Mouse (Mus musculus): ENCODE data around the gene Trap1.
"Not testable (repeated sequence)": the region's sequence is repeated elsewhere in the genome, so short reads cannot be mapped to it uniquely, and the experiment has no call there.

The Trap1 gene

GRCm38 (mm10) chr16:4077384-4078061 lies at the start of gene Trap1:
Trap1 (minus strand) TSS chr16:4077827.
- ChIA-PET POLR2A (interaction anchor here (0.6 to 5.2 kb wide), 84 partner anchors 8 to 544 kb away, joined by 3 to 56 read pairs (median 4); partner anchors contain the start of genes Slx4 (in 3 of the 4), Zfp174 (in 2 of the 4), 1700037C18Rik (in 1 of the 4) and Cluap1 (in 1 of the 4)), CTCF (interaction anchor here in 1 of 4 experiments (0.6 to 1.1 kb wide), 3 partner anchors 9 to 305 kb away, joined by 3 to 4 read pairs (median 4); no protein-coding TSS in a partner anchor)

- ChIA-PET POLR2A (interaction anchor here in 1 of 4 experiments (0.6 to 0.9 kb wide), 2 partner anchors 9 to 21 kb away, joined by 3 read pairs; no protein-coding TSS in a partner anchor), CTCF (interaction anchor here in 2 of 4 experiments (0.5 to 0.7 kb wide), 3 partner anchors 20 to 366 kb away, joined by 3 to 8 read pairs (median 5); no protein-coding TSS in a partner anchor)
Measured at GRCm38 (mm10) chr16:4117072-4117471, 39.4 kb upstream of the Trap1 start.

- POLR2A ChIA-PET: no interaction called here
Measured at GRCm38 (mm10) chr16:4100374-4100773, 22.7 kb upstream of the Trap1 start.

GRCm38 (mm10) chr16:4097521-4097920 lies 19.9 kb upstream of the Trap1 start:
- ChIA-PET POLR2A (interaction anchor here in 3 of 4 experiments (0.6 to 5.7 kb wide), 9 partner anchors 12 to 115 kb away, joined by 3 to 56 read pairs (median 5); partner anchors contain the start of genes Trap1 (in 2 of the 3) and Slx4 (in 1 of the 3)), CTCF (no interaction called here)

More at GRCm38 (mm10) chr16:4100374-4100773, 22.7 kb upstream of the Trap1 start:
- CTCF ChIA-PET: interaction anchor here in 1 of 4 experiments (0.7 kb wide), 1 partner anchor 93 kb away, joined by 3 read pairs; no protein-coding TSS in a partner anchor

- ChIA-PET CTCF (interaction anchor here in 2 of 4 experiments (0.6 to 1.2 kb wide), 3 partner anchors 8 to 75 kb away, joined by 4 to 5 read pairs (median 5); no protein-coding TSS in a partner anchor), POLR2A (interaction anchor here (0.6 to 5.7 kb wide), 16 partner anchors 8 to 356 kb away, joined by 3 to 56 read pairs (median 4); partner anchors contain the start of genes Trap1 (in 3 of the 4) and Slx4 (in 1 of the 4))
Measured at GRCm38 (mm10) chr16:4096898-4097297, 19.3 kb upstream of the Trap1 start.

- ChIA-PET CTCF (interaction anchor here in 2 of 4 experiments (0.6 to 1.2 kb wide), 3 partner anchors 8 to 511 kb away, joined by 3 to 5 read pairs (median 4); no protein-coding TSS in a partner anchor), POLR2A (interaction anchor here in 3 of 4 experiments (0.6 to 5.7 kb wide), 14 partner anchors 8 to 116 kb away, joined by 3 to 56 read pairs (median 4); partner anchors contain the start of genes Trap1 (in 3 of the 3) and Slx4 (in 1 of the 3))
Measured at GRCm38 (mm10) chr16:4096141-4096540, 18.5 kb upstream of the Trap1 start.

- ChIA-PET POLR2A (interaction anchor here in 3 of 4 experiments (0.7 to 3.9 kb wide), 6 partner anchors 8 to 742 kb away, joined by 3 to 31 read pairs (median 8); partner anchors contain the start of gene Trap1 (in 3 of the 3)), CTCF (no interaction called here)
Measured at GRCm38 (mm10) chr16:4087214-4087913, 9.7 kb upstream of the Trap1 start.

- POLR2A ChIA-PET: interaction anchor here in 3 of 4 experiments (0.5 to 3.9 kb wide), 8 partner anchors 8 to 69 kb away, joined by 3 to 31 read pairs (median 6); partner anchors contain the start of gene Trap1 (in 2 of the 3)
- CTCF ChIA-PET: no interaction called here
Measured at GRCm38 (mm10) chr16:4085851-4086387, 8.3 kb upstream of the Trap1 start.

- ChIA-PET POLR2A (interaction anchor here in 3 of 4 experiments (0.5 to 3.9 kb wide), 6 partner anchors 8 to 68 kb away, joined by 3 to 31 read pairs (median 6); partner anchors contain the start of gene Trap1 (in 2 of the 3)), CTCF (interaction anchor here in 1 of 4 experiments (0.6 kb wide), 1 partner anchor 115 kb away, joined by 3 read pairs; no protein-coding TSS in a partner anchor)
Measured at GRCm38 (mm10) chr16:4085051-4085450, 7.4 kb upstream of the Trap1 start.

- CTCF ChIA-PET: not testable (repeated sequence)
- POLR2A ChIA-PET: interaction anchor here in 1 of 4 experiments (2.7 kb wide), 1 partner anchor 16 kb away, joined by 16 read pairs; no protein-coding TSS in a partner anchor
Measured at GRCm38 (mm10) chr16:4080419-4080818, 2.8 kb upstream of the Trap1 start.

GRCm38 (mm10) chr16:4079656-4080055 lies 2.0 kb upstream of the Trap1 start:
- POLR2A ChIA-PET: interaction anchor here in 1 of 4 experiments (1.7 kb wide), 1 partner anchor 232 kb away, joined by 5 read pairs; the partner anchor contains the start of gene Zfp174
- CTCF ChIA-PET: no interaction called here

- CTCF ChIA-PET: interaction anchor here in 1 of 4 experiments (0.6 to 1.1 kb wide), 3 partner anchors 9 to 306 kb away, joined by 3 to 4 read pairs (median 4); no protein-coding TSS in a partner anchor
- POLR2A ChIA-PET: interaction anchor here (0.6 to 5.2 kb wide), 53 partner anchors 8 to 481 kb away, joined by 3 to 56 read pairs (median 4); partner anchors contain the start of genes Slx4 (in 3 of the 4), Crebbp (in 1 of the 4), Gm20695 (in 1 of the 4) and Zfp174 (in 1 of the 4)
Measured at GRCm38 (mm10) chr16:4078302-4078701, 675 bp upstream of the Trap1 start.

- CTCF ChIA-PET: interaction anchor here in 1 of 4 experiments (0.6 kb wide), 1 partner anchor 60 kb away, joined by 5 read pairs; no protein-coding TSS in a partner anchor
- POLR2A ChIA-PET: interaction anchor here in 3 of 4 experiments (0.6 to 5.2 kb wide), 12 partner anchors 12 to 242 kb away, joined by 3 to 56 read pairs (median 4); partner anchors contain the start of gene Slx4 (in 2 of the 3)
Measured at GRCm38 (mm10) chr16:4074836-4075235, 2.8 kb downstream of the Trap1 start.

- ChIA-PET CTCF (interaction anchor here in 1 of 4 experiments (0.6 kb wide), 1 partner anchor 61 kb away, joined by 5 read pairs; no protein-coding TSS in a partner anchor), POLR2A (interaction anchor here in 3 of 4 experiments (0.6 to 5.2 kb wide), 7 partner anchors 17 to 243 kb away, joined by 3 to 56 read pairs (median 5); no protein-coding TSS in a partner anchor)
Measured at GRCm38 (mm10) chr16:4074297-4074696, 3.3 kb downstream of the Trap1 start.

- POLR2A ChIA-PET: interaction anchor here in 2 of 4 experiments (0.7 to 3.5 kb wide), 3 partner anchors 9 to 23 kb away, joined by 4 to 25 read pairs (median 19); partner anchors contain the start of gene Trap1 (in 2 of the 2)
- CTCF ChIA-PET: interaction anchor here in 3 of 4 experiments (0.6 to 1.8 kb wide), 9 partner anchors 9 to 512 kb away, joined by 3 to 6 read pairs (median 3); partner anchors contain the start of genes Slx4 (in 1 of the 3), Srl (in 1 of the 3) and Trap1 (in 1 of the 3)
Measured at GRCm38 (mm10) chr16:4068588-4068987, 9.0 kb downstream of the Trap1 start.

GRCm38 (mm10) chr16:4064945-4065344 lies 12.7 kb downstream of the Trap1 start:
- CTCF ChIA-PET: no interaction called here
- POLR2A ChIA-PET: interaction anchor here in 3 of 4 experiments (0.6 to 1.2 kb wide), 7 partner anchors 9 to 828 kb away, joined by 3 to 6 read pairs (median 3); partner anchors contain the start of genes Nlrc3 (in 1 of the 3) and Trap1 (in 1 of the 3)

- ChIA-PET CTCF (no interaction called here), POLR2A (interaction anchor here in 1 of 4 experiments (1.3 to 1.7 kb wide), 2 partner anchors 23 to 170 kb away, joined by 3 to 6 read pairs; partner anchors contain the start of genes Gm20695, Trap1 and Zfp597)
Measured at GRCm38 (mm10) chr16:4053811-4054210, 23.8 kb downstream of the Trap1 start.

Measured in embryonic stem cell, embryonic (primary cell).